Mouse (Mus musculus) megakaryocyte progenitor cell, adult 5-6 weeks (primary cell): ENCODE results near the gene Rbm4b. TPM values are rescaled to one million over a fixed set of nuclear protein-coding genes. Genes with fewer than 3 reads are reported as not detected.
"Not testable (repeated sequence)": the region's sequence is repeated elsewhere in the genome, so short reads cannot be mapped to it uniquely, and the experiment has no call there.

ENCODE experiments used
- ATAC-seq: replicated peaks from 2 replicates; pipeline ENCODE4 v1.8.0; 2016; ENCODE audit warnings: mild to moderate bottlenecking, moderate TSS enrichment, inconsistent platforms; ENCODE audit not compliant: poor library complexity
- total RNA-seq, 2 experiments: library from RNA; stranded (forward) in 1 of 2; stranded (reverse) in 1 of 2; fragments of 157-497, 149-512 nt in 1 of 2; fragments of 200-1000 nt in 1 of 2; gene quantifications; 2 replicates each; pipeline versions ENCODE4 v1.2.3 to v1.2.4; 2015 to 2017

The Rbm4b gene
- total RNA-seq, 2 experiments from 2014 or later, result 8.5 to 12.2 TPM

- ATAC-seq, result no peak
Measured at GRCm38 (mm10) chr19:4802691-4803091, 46.4 kb downstream of the Rbm4b start.

- no peak for ATAC-seq
Measured at GRCm38 (mm10) chr19:4803283-4803682, 47.0 kb downstream of the Rbm4b start.

GRCm38 (mm10) chr19:4810309-4810708 is 54.0 kb downstream of the Rbm4b start:
- no peak for ATAC-seq

GRCm38 (mm10) chr19:4810746-4811062 is 54.4 kb downstream of the Rbm4b start:
- no peak for ATAC-seq

- ATAC-seq, result peak; percentile 92
Measured at GRCm38 (mm10) chr19:4811063-4811908, 55.0 kb downstream of the Rbm4b start, which contains the start of the genes Gm21992 and Rbm14. Gene Gm21992 (minus strand): TSS chr19:4811612. Gene Rbm14 (minus strand): TSS chr19:4811634.

GRCm38 (mm10) chr19:4811909-4812242 is 55.6 kb downstream of the Rbm4b start:
- ATAC-seq, result no peak

GRCm38 (mm10) chr19:4812334-4812949 is 56.1 kb downstream of the Rbm4b start:
- not testable (repeated sequence) for ATAC-seq

- no peak for ATAC-seq
Measured at GRCm38 (mm10) chr19:4813015-4813414, 56.7 kb downstream of the Rbm4b start.

Other genes with a start within 250 kb of the Rbm4b start
- 0.56 and 2.3 TPM in 2 replicates for gene Pcx, start 246.0 kb upstream of the Rbm4b start, total RNA-seq (2015)
- 0.98 and 2.1 TPM in 2 replicates for gene Pcx, start 246.0 kb upstream of the Rbm4b start, total RNA-seq (2017)
- gene Lrfn4, start 140.8 kb upstream of the Rbm4b start, total RNA-seq (2015), result 0.95 and 1.3 TPM in 2 replicates
- gene Lrfn4, start 140.8 kb upstream of the Rbm4b start, total RNA-seq (2017), result 2.9 and 3.3 TPM in 2 replicates
- gene Rce1, start 130.9 kb upstream of the Rbm4b start, total RNA-seq (2015), result 25.7 and 26.5 TPM in 2 replicates
- gene Rce1, start 130.9 kb upstream of the Rbm4b start, total RNA-seq (2017), result 14.0 and 24.6 TPM in 2 replicates
- gene Gm960, start 57.8 kb upstream of the Rbm4b start, total RNA-seq (2015), result not detected in 2 replicates
- gene Gm960, start 57.8 kb upstream of the Rbm4b start, total RNA-seq (2017), result not detected in 2 replicates
- not detected in 2 replicates for gene Sptbn2, start 45.3 kb upstream of the Rbm4b start, total RNA-seq (2015)
- gene Sptbn2, start 45.3 kb upstream of the Rbm4b start, total RNA-seq (2017), result not detected in 2 replicates
- gene Rbm4, start 37.4 kb downstream of the Rbm4b start, total RNA-seq (2015), result 34.2 and 37.0 TPM in 2 replicates
- gene Rbm4, start 37.4 kb downstream of the Rbm4b start, total RNA-seq (2017), result 57.1 and 89.5 TPM in 2 replicates
- gene Gm21992, start 55.1 kb downstream of the Rbm4b start, total RNA-seq (2015), result 23.2 and 23.5 TPM in 2 replicates
- gene Gm21992, start 55.1 kb downstream of the Rbm4b start, total RNA-seq (2017), result 18.2 and 35.5 TPM in 2 replicates
- gene Rbm14, start 55.1 kb downstream of the Rbm4b start, total RNA-seq (2015), result 42.7 and 45.9 TPM in 2 replicates
- gene Rbm14, start 55.1 kb downstream of the Rbm4b start, total RNA-seq (2017), result 18.9 and 20.8 TPM in 2 replicates
- gene Ccs, start 82.8 kb downstream of the Rbm4b start, total RNA-seq (2015), result 30.0 and 30.6 TPM in 2 replicates
- 31.9 and 32.3 TPM in 2 replicates for gene Ccs, start 82.8 kb downstream of the Rbm4b start, total RNA-seq (2017)
- gene Ccdc87, start 82.9 kb downstream of the Rbm4b start, total RNA-seq (2015), result not detected in 2 replicates
- gene Ccdc87, start 82.9 kb downstream of the Rbm4b start, total RNA-seq (2017), result not detected in 2 replicates
- 2.0 and 6.8 TPM in 2 replicates for gene Ctsf, start 98.6 kb downstream of the Rbm4b start, total RNA-seq (2015)
- 2.9 and 11.5 TPM in 2 replicates for gene Ctsf, start 98.6 kb downstream of the Rbm4b start, total RNA-seq (2017)
- gene Actn3, start 121.4 kb downstream of the Rbm4b start, total RNA-seq (2015), result 0.20 TPM in 1 of 2 replicates, not detected in the other
- not detected in 2 replicates for gene Actn3, start 121.4 kb downstream of the Rbm4b start, total RNA-seq (2017)
- 6.8 TPM in 2 replicates for gene Zdhhc24, start 122.2 kb downstream of the Rbm4b start, total RNA-seq (2015)
- gene Zdhhc24, start 122.2 kb downstream of the Rbm4b start, total RNA-seq (2017), result 3.6 and 6.8 TPM in 2 replicates
- 0.59 and 0.88 TPM in 2 replicates for gene Bbs1, start 150.1 kb downstream of the Rbm4b start, total RNA-seq (2015)
- gene Bbs1, start 150.1 kb downstream of the Rbm4b start, total RNA-seq (2017), result 2.2 and 3.2 TPM in 2 replicates
- gene Dpp3, start 171.8 kb downstream of the Rbm4b start, total RNA-seq (2015), result 29.5 and 31.6 TPM in 2 replicates
- 46.3 and 47.9 TPM in 2 replicates for gene Dpp3, start 171.8 kb downstream of the Rbm4b start, total RNA-seq (2017)
- not detected in 2 replicates for gene Peli3, start 186.6 kb downstream of the Rbm4b start, total RNA-seq (2015)
- gene Peli3, start 186.6 kb downstream of the Rbm4b start, total RNA-seq (2017), result not detected in 2 replicates
- gene Mrpl11, start 205.7 kb downstream of the Rbm4b start, total RNA-seq (2015), result 32.3 and 32.4 TPM in 2 replicates
- gene Mrpl11, start 205.7 kb downstream of the Rbm4b start, total RNA-seq (2017), result 51.6 and 63.6 TPM in 2 replicates
- not detected in 2 replicates for gene Npas4, start 233.8 kb downstream of the Rbm4b start, total RNA-seq (2015)
- gene Npas4, start 233.8 kb downstream of the Rbm4b start, total RNA-seq (2017), result not detected in 2 replicates